Mouse (Mus musculus): ENCODE measurements around the gene Bcor. TPM values are rescaled to one million over a fixed set of nuclear protein-coding genes. Genes with fewer than 3 reads are reported as not detected.

Bcor gene
- polyA plus RNA-seq, 1 experiment from 2014 or later, result 16.7 TPM

DNA sequence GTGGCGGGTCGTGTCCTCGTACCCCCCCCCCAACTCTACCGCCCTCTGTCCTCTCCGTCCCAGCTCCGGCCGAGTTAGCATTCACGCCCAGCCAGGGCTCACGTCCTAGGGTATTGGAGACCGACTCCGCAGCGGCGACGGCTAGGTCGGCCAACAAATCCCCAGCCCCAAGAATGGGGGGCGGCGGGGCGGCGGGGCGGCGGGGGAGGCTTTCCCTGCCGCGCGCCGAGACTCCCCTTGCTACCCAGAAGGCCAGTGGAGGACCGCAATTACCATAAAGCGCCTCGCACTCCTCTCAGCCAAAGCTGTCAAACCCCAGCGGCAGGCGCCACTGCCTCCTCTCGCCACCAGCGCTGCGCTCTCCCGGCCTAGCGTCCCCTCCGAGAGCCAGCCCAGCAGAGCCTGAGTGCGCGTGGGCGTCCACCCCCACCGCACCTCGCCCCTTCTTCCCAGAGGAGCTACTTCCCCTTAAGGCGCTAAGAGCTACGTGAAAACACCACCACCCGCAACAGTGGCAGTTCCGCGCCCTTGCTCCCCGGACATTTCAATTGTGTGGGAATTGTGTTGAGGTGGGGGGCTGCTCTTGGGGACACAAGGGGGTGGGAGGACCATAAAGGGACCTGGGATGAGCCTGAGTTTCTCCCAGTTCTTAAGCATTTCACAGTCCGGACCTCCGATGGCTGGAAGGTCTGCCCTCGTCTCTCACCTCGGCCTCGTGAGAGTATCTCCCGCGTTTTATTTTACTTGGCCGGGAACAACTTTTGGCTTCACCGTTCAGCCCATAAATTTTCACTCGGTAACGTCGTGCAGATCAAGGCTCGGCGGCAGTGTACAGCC, 79.0 kb downstream of the Bcor start:
- H3K4me1 ChIP-seq, result peaks cover 25% of the 10 kb centered on the region
- peak overlapping the region; percentile 58 for H3K4me3 ChIP-seq
- H3K4me2 ChIP-seq, result peak overlapping the region; percentile 79
- H3K27ac ChIP-seq, result no peak overlapping the region
- no peaks in the 10 kb centered on the region for H3K36me3 ChIP-seq
- H3K9ac ChIP-seq, result peak overlapping the region; percentile 76
- no peak for ATAC-seq (ENCODE audit: insufficient number of reproducible peaks, insufficient read depth, low FRiP score, low TSS enrichment, low read depth)
- H3K9me3 ChIP-seq, result no peaks in the 10 kb centered on the region
- H3K27me3 ChIP-seq, result peaks cover 98% of the 10 kb centered on the region
- 5% methylated on average over 57 of the region's 61 CpGs for WGBS

DNA sequence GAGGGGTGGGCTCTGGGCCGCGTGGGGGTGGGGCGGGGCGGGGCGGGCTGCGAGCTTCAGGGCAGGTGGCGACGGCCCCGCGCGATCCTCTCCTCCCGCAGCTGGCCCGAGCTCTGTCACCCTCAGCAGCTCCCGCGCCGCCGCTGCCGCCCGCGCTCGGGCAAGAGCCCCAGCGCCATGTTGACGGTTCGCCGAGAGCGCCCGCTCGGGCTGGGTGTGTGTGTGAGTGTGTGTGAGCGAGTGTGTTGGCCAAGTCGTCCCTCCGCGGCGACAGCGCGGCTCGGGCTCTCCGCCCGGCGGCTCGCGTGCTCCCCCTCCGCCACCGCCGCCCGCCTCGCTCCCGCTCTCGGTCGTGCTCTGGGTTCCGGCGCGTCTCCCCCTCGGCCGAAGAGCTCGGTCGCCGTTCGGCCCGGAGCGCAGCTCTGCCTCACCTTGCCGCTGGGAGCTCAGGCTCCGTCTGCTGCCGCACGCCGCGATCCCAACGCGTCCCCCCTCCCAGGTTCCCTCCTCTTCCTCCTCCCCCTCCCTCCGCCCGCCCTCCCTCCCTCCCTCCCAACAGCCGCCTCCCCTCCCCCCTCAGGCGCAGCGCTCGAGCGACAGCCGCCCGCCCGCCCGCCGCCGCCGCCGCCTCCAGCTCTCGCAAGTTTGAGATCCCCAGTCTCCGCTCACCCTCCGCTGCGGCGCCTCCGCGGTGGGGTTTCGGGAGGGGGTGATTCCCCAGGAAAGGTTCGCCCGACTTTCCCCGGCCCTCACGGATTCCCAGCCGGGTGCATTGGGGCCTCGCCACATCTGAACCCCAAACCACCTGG, 79.9 kb downstream of the Bcor start:
- H3K4me1 ChIP-seq, result peaks cover 25% of the 10 kb centered on the region
- ATAC-seq (ENCODE audit: insufficient number of reproducible peaks, insufficient read depth, low FRiP score, low TSS enrichment, low read depth), result peak; percentile 40; the same call in 1 of the 2 replicates
- H3K4me3 ChIP-seq, result peak overlapping the region; percentile 58
- H3K9me3 ChIP-seq, result no peaks in the 10 kb centered on the region
- H3K4me2 ChIP-seq, result peak overlapping the region; percentile 79
- WGBS, result 2% methylated on average over 42 of the region's 97 CpGs
- H3K9ac ChIP-seq, result peak overlapping the region; percentile 76
- no peaks in the 10 kb centered on the region for H3K36me3 ChIP-seq
- peak overlapping the region; percentile 76 for H3K27ac ChIP-seq
- peaks cover 98% of the 10 kb centered on the region for H3K27me3 ChIP-seq

DNA sequence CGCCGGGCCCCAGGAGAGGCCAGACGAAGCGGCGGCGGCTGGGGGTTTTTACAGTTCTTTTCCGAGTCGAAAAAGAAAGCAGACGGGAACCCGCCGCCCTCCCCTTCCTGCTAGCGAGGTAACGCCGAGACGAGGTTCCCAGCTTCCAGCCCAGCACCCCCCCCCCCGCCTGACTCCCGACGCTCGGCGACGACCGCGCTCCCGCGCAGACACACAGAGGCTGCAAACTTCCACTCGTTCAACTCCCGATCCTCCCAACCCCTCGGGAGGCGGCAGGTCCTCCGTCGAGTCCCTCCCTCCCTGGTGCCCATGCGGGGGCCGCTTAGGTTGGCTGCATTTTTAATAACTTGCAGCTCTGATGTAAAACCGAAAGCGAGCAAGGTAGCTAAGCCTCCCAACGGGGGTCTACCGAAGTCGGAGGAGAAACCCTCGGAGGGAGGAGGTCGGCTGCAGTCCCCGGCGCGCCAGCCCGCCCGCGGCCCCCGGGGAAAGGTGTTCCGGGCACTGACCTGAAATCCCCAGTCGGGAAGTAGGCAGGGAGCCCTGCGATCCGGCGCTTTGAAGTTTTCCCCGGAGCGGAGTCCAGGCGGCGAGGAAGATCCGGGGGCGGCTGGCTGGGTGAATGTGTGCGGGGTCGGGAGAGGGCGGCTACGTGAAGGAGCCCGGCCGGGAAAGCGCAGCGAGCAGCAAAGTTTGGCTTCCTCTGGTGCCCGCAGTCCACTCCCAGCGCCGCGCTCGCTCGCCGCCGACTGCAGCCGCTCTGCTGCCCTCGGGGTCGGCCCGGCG, 80.7 kb downstream of the Bcor start:
- H3K36me3 ChIP-seq, result no peaks in the 10 kb centered on the region
- peaks cover 25% of the 10 kb centered on the region for H3K4me1 ChIP-seq
- H3K4me2 ChIP-seq, result peak overlapping the region; percentile 79
- peak overlapping the region; percentile 76 for H3K9ac ChIP-seq
- H3K4me3 ChIP-seq, result peak overlapping the region; percentile 58
- H3K27ac ChIP-seq, result peak overlapping the region; percentile 76
- no peaks in the 10 kb centered on the region for H3K9me3 ChIP-seq
- WGBS, result 7% methylated on average over 79 of the region's 79 CpGs
- H3K27me3 ChIP-seq, result peaks cover 98% of the 10 kb centered on the region
- peak; percentile 4; the same call in 1 of the 2 replicates for ATAC-seq (ENCODE audit: insufficient number of reproducible peaks, insufficient read depth, low FRiP score, low TSS enrichment, low read depth)

DNA sequence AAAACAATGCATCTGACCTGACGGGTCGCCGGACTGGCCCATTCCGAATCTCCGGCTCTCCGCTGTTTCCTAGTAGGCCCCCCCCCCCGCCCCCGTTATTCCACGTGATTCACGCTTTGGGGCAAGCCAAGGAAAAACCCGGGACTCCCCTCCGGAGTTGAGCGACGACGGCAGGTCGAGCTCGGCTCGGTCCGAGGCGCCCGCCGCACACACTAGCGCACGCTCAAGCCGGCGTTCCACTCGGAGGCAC, 81.2 kb downstream of the Bcor start:
- no peak for ATAC-seq (ENCODE audit: insufficient number of reproducible peaks, insufficient read depth, low FRiP score, low TSS enrichment, low read depth)
- peaks cover 97% of the 10 kb centered on the region for H3K27me3 ChIP-seq
- 2% methylated on average over 27 of the region's 27 CpGs for WGBS
- H3K9ac ChIP-seq, result peak overlapping the region; percentile 76
- peak overlapping the region; percentile 76 for H3K27ac ChIP-seq
- H3K4me1 ChIP-seq, result peaks cover 25% of the 10 kb centered on the region
- peak overlapping the region; percentile 58 for H3K4me3 ChIP-seq
- no peaks in the 10 kb centered on the region for H3K9me3 ChIP-seq
- peak overlapping the region; percentile 79 for H3K4me2 ChIP-seq
- H3K36me3 ChIP-seq, result no peaks in the 10 kb centered on the region

DNA sequence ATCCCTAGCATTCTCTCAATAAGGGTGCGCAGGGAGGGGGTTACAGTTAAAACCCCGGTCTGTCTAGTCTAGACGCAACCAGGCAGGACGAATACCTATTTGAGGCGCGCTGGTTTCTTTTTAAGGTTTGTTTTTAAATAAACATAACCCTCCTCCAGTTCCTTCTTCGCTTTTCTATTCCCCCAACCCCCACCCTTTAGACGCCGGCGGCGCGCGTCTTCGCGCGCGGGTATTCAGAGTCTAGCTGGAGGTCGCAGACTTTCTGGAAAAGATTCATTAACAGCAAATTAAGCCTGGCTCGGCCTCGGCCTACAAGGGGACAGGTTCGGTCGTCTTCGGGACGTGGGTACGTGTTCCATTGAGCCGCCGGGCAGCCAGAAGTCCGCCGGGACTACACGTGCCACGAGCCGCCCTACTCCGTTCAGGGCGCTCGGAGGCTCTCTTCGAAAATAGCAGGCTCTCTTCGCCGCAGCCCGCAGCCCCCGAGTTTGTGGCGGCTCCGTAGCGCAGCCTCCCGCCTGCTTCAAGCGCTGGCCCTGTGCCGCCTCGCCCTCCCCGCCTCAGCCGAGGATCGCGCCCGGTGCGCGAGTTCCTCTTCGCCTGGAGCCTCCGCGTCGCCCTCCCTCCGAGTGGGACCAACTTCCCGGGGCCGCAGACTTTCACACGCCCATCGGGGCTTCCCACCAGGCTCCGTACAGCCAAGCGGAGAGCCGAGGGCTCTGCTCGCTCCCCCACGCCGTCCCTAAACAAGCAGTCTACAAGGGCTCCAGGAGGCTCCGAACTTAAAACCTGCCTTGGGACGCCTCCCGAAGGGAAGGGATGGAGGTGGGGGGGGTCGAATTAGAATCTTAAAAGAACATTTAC, 81.7 kb downstream of the Bcor start:
- Histone ChIP-seq H3K4me1 (peaks cover 22% of the 10 kb centered on the region), H3K27me3 (peaks cover 97% of the 10 kb centered on the region), H3K4me3 (peak overlapping the region; percentile 58), H3K27ac (peak overlapping the region; percentile 76; the same call in 1 of the 2 replicates), H3K9me3 (no peaks in the 10 kb centered on the region), H3K9ac (peak overlapping the region; percentile 76), H3K36me3 (no peaks in the 10 kb centered on the region), H3K4me2 (peak overlapping the region; percentile 79)
- ATAC-seq (ENCODE audit: insufficient number of reproducible peaks, insufficient read depth, low FRiP score, low TSS enrichment, low read depth), result no peak
- 4% methylated on average over 73 of the region's 73 CpGs for WGBS

DNA sequence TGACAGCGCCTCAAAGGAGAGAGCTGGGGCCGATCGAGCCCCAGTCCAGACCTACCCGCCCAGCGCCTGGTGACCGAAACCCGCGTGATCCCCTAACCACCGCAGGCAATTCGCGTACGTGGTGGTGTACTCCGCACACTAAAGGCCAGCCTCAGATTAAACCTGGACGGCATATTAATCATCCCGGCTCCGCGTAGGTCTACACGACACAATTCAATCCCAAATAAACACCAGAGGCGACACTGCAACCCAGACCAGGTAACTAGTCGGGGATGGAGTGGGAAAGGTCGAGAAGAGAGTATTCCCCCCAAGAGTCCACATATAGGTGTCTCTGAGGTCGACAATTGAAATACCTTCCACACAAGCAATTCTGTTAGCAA, 82.6 kb downstream of the Bcor start:
- peaks cover 23% of the 10 kb centered on the region for H3K4me1 ChIP-seq
- ATAC-seq (ENCODE audit: insufficient number of reproducible peaks, insufficient read depth, low FRiP score, low TSS enrichment, low read depth), result no peak
- peak overlapping the region; percentile 76 for H3K9ac ChIP-seq
- H3K4me3 ChIP-seq, result peak overlapping the region; percentile 58
- H3K9me3 ChIP-seq, result no peaks in the 10 kb centered on the region
- 7% methylated on average over 22 of the region's 22 CpGs for WGBS
- H3K27ac ChIP-seq, result no peak overlapping the region; the same call in 1 of the 2 replicates
- peak overlapping the region; percentile 79 for H3K4me2 ChIP-seq
- H3K36me3 ChIP-seq, result no peaks in the 10 kb centered on the region
- H3K27me3 ChIP-seq, result peaks cover 97% of the 10 kb centered on the region

DNA sequence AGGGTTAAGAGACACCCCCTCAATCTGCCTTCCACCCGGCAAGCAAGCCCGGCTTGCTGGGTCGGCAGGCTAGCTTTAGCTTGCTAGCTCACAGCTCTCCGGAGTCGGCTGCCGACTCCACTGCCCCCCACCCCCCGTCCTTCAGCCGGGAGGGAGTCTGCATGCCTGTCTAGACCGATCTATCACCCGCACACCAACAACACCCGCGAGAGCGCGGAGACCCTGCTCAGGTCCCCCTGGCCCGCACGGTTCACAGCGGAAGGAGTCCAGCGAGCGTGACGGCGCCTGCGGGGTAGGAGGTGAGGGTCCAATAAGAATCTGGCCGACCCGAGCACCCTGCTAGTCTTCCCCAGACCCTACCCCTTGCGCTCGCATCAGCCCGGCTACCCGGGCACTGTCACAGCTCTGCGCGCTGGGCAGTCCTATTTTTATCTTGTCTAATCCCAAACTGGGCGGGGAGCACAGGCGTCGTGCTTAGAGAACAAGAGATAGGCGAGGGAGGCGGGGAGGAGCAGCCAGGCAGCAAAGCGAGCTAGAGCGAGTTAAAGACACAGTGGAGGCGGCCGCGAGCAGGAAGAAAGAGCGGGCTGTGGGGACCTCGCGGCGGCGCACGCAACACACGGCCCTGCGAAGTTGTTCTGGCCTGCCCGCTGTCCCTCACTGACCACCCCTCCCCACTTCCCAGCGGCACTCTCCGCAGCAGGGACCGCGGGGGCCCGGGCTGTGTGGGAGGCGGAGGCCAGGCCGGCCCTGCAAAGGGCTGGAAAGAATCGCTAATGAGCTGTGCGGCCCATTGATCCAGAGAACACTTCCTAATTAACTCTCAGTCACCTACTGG, 83.2 kb downstream of the Bcor start:
- 3% methylated on average over 58 of the region's 58 CpGs for WGBS
- H3K4me2 ChIP-seq, result peak overlapping the region; percentile 79
- ATAC-seq (ENCODE audit: insufficient number of reproducible peaks, insufficient read depth, low FRiP score, low TSS enrichment, low read depth), result no peak
- peaks cover 29% of the 10 kb centered on the region for H3K4me1 ChIP-seq
- no peak overlapping the region; the same call in 1 of the 2 replicates for H3K27ac ChIP-seq
- H3K27me3 ChIP-seq, result peaks cover 98% of the 10 kb centered on the region
- no peaks in the 10 kb centered on the region for H3K36me3 ChIP-seq
- peak overlapping the region; percentile 76 for H3K9ac ChIP-seq
- H3K9me3 ChIP-seq, result no peaks in the 10 kb centered on the region
- H3K4me3 ChIP-seq, result peak overlapping the region; percentile 58

DNA sequence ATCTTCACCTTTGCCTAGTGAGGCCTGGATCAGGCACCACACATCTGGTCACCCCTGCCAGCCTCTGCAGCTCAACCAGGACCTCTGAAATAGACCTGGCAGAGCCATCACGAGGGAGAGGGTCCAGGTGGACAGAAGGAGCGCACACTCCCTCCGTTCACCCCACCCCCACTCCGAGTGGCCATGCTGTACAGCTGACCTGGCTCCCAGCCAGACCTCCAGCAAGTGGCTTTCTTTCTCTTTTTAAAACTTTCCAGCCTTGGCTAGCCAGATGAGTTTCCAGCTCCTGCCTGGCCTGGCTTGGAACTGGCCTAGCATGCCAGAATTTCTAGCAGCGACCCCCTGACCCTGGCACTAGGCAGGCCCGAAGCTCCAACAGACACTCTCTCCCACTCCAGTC, 87.4 kb downstream of the Bcor start:
- Histone ChIP-seq H3K9ac (no peak overlapping the region), H3K36me3 (no peaks in the 10 kb centered on the region), H3K9me3 (no peaks in the 10 kb centered on the region), H3K4me1 (peaks cover 56% of the 10 kb centered on the region), H3K27ac (no peak overlapping the region), H3K4me2 (no peak overlapping the region), H3K4me3 (no peak overlapping the region), H3K27me3 (peaks cover 98% of the 10 kb centered on the region)
- WGBS, result 36% methylated on average over 6 of the region's 6 CpGs
- ATAC-seq (ENCODE audit: insufficient number of reproducible peaks, insufficient read depth, low FRiP score, low TSS enrichment, low read depth), result no peak

DNA sequence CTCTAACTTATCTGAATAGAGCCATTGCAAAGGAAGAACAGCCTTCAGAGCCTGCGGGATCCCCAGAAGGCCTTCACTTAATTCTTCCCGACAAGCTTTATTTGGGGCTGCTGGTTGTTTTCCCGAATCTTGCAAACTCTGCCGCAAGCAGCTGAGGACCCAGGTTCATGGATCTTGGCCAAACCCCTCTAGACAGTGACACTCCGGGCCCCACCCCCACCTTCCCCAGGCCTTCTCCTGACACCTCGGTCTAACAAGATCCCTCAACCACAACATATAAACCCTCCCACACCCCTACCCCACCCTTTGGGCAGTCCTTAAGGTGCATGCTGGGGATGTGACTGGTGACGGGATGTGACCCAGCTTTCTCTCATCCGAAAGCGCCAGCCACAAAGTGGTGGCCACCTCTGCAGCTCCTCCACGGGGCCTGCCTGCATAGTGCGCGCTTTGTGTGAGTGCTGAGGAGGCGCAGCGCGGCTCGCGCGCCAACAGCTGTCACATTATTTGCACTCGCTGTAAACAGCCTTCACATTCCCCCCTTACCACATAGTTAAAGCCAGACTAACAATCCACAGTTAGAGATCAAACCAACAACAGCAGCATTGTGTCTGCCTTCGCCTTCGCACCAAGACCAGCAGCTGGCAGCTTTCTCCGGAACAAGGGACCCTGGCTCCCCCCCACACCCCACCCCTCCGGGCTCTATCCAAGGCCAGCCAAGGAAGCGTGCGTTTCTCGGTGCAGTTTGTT, 91.0 kb downstream of the Bcor start:
- WGBS, result 4% methylated on average over 26 of the region's 26 CpGs
- Histone ChIP-seq H3K27me3 (peaks cover 99% of the 10 kb centered on the region), H3K4me2 (peak overlapping the region; percentile 44), H3K36me3 (no peaks in the 10 kb centered on the region), H3K4me3 (peak overlapping the region; percentile 9; the same call in 1 of the 2 replicates), H3K9ac (no peak overlapping the region), H3K4me1 (peaks cover 81% of the 10 kb centered on the region), H3K27ac (0 out of 2 replicates have a peak overlapping the region, but pooled peaks have one; percentile 33), H3K9me3 (no peaks in the 10 kb centered on the region)
- no peak; the same call in 1 of the 2 replicates for ATAC-seq (ENCODE audit: insufficient number of reproducible peaks, insufficient read depth, low FRiP score, low TSS enrichment, low read depth)
